ENCODE assay signal across 15 mouse cellular contexts in the genomic region with DNA sequence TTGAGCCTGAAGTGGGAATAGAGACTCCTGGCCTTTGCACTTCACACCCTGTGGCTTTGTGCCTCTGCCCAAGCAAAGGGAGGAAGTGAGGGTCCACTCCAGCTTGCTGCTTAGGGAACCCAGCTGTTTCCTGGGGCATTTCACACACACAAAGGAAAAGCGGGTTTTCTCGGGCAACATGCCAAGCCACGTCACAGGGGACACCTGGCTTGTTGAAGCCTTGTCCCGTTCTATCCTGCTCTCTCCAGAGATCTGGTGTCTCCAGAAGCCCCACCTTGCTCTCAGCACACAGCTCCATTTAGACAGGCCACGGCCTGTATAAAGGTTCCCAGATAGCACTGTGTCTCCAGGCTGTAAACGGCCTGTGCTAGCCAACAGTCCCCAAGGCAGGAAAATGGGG. TPM values are rescaled to one million over a fixed set of nuclear protein-coding genes. Genes with fewer than 3 reads are reported as not detected.
DNase-seq lines count a peak whose midpoint lies in the region; ATAC-seq and TF ChIP-seq lines count a peak whose summit lies in the region.
"Had no signal": no experiment of that assay in that cellular context is flagged by ENCODE, and none has a peak within 500 bp of the region (broad histone marks: within the 10 kb centered on the region; RNA-seq: fewer than 3 reads in every experiment).

No protein-coding gene starts in this region.

- H3K27me3 ChIP-seq in kidney, adult 2 months (replicated peaks; ENCODE audit: control insufficient read depth, insufficient read depth, low read length), result no peaks in the 10 kb centered on the region
- no peaks in the 10 kb centered on the region for H3K27me3 ChIP-seq in stomach, postnatal 0 days (ENCODE audit: control insufficient read depth, insufficient read depth, low read length)
- H3K27me3 ChIP-seq in midbrain, embryonic 15.5 days (replicated peaks), result no peaks in the 10 kb centered on the region
- H3K27me3 ChIP-seq: forebrain, embryonic 13.5 days had no signal

- H3K4me1 ChIP-seq in kidney, adult 2 months (ENCODE audit: control insufficient read depth, insufficient read depth, low read length), result peaks cover 26% of the 10 kb centered on the region
- H3K4me1 ChIP-seq in stomach, postnatal 0 days (replicated peaks; ENCODE audit: control insufficient read depth, insufficient read depth), result peaks cover 7% of the 10 kb centered on the region
- H3K4me1 ChIP-seq in midbrain, embryonic 15.5 days, result peaks cover 21% of the 10 kb centered on the region

- TF ChIP-seq CTCF in kidney, adult 2 months (conservative IDR thresholded peaks at IDR 0.05; ENCODE audit: insufficient read depth, insufficient read length, low read depth, low read length), result no peak
- no peak for TF ChIP-seq CTCF in stomach, postnatal 0 days (IDR thresholded peaks at IDR 0.05; ENCODE audit: low read depth)

- no peaks in the 10 kb centered on the region for H3K9me3 ChIP-seq in stomach, postnatal 0 days (ENCODE audit: control insufficient read depth, low read length)
- H3K9me3 ChIP-seq in midbrain, embryonic 15.5 days, result no peaks in the 10 kb centered on the region
- H3K9me3 ChIP-seq: forebrain, embryonic 13.5 days; midbrain, embryonic 10.5 days had no signal

- no peak for TF ChIP-seq EP300 in stomach, postnatal 0 days (optimal IDR thresholded peaks at IDR 0.05)

- no peak overlapping the region for H3K9ac ChIP-seq in stomach, postnatal 0 days (ENCODE audit: low read length)
- H3K9ac ChIP-seq in midbrain, embryonic 15.5 days, result no peak overlapping the region
- H3K9ac ChIP-seq: forebrain, embryonic 13.5 days; liver, embryonic 14.5 days had no signal

- H3K27ac ChIP-seq in kidney, adult 2 months (ENCODE audit: insufficient read depth, low read depth, low read length), result no peak overlapping the region
- peak overlapping the region; percentile 30; the same call in 1 of the 2 replicates for H3K27ac ChIP-seq in stomach, postnatal 0 days (replicated peaks)
- H3K27ac ChIP-seq in midbrain, embryonic 15.5 days, result no peak overlapping the region
- H3K27ac ChIP-seq: forebrain, embryonic 13.5 days; liver, embryonic 14.5 days; midbrain, embryonic 10.5 days had no signal

- ATAC-seq in stomach, postnatal 0 days (ENCODE audit: low FRiP score, low TSS enrichment), result no peak
- ATAC-seq in midbrain, embryonic 15.5 days (replicated peaks), result no peak
- ATAC-seq: forebrain, embryonic 13.5 days had no signal

- 54% methylated on average over 6 of the region's 6 CpGs for WGBS in kidney, adult 2 months
- 43% methylated on average over 6 of the region's 6 CpGs for WGBS in stomach, postnatal 0 days
- WGBS in midbrain, embryonic 15.5 days, result 73% methylated on average over 6 of the region's 6 CpGs

- no peak overlapping the region for H3K4me3 ChIP-seq in kidney, adult 2 months (ENCODE audit: insufficient read depth, low read depth, low read length)
- H3K4me3 ChIP-seq in stomach, postnatal 0 days (ENCODE audit: low read depth, low read length), result no peak overlapping the region
- no peak overlapping the region for H3K4me3 ChIP-seq in midbrain, embryonic 15.5 days
- H3K4me3 ChIP-seq: forebrain, embryonic 13.5 days; midbrain, embryonic 10.5 days had no signal

- no peaks in the 10 kb centered on the region for H3K36me3 ChIP-seq in kidney, adult 2 months (ENCODE audit: control insufficient read depth, insufficient read depth, low read length)
- H3K36me3 ChIP-seq in stomach, postnatal 0 days (ENCODE audit: control insufficient read depth, insufficient read depth, low read length), result no peaks in the 10 kb centered on the region
- H3K36me3 ChIP-seq in midbrain, embryonic 15.5 days (replicated peaks), result no peaks in the 10 kb centered on the region
- H3K36me3 ChIP-seq: midbrain, embryonic 10.5 days had no signal

- no peak for TF ChIP-seq POLR2A in kidney, adult 2 months (IDR thresholded peaks at IDR 0.05; ENCODE audit: low read depth, low read length)

- DNase-seq in adrenal gland, postnatal 14 days, result peak; percentile 51
- no peak for DNase-seq in adrenal gland, adult 8-10 months
- DNase-seq in kidney, adult 2 months, result peak; percentile 56
- no peak for DNase-seq in kidney, adult 9 months
- DNase-seq in thymus, postnatal 25 days, result peak; percentile 35
- DNase-seq in thymus, postnatal 10 days (ENCODE audit: low spot score in 2 of 2), result no peak
- peak; percentile 50 for DNase-seq in stomach, postnatal 0 days (ENCODE audit: low spot score)
- DNase-seq: adrenal gland, postnatal 25 days; gastrocnemius, postnatal 14 days; spleen, adult 18-20 months; thymus, postnatal 14 days had no signal

- no peak overlapping the region for H3K4me2 ChIP-seq in stomach, postnatal 0 days (replicated peaks; ENCODE audit: low read depth)
- H3K4me2 ChIP-seq in midbrain, embryonic 15.5 days, result no peak overlapping the region
- H3K4me2 ChIP-seq: forebrain, embryonic 13.5 days had no signal

RNA-seq across cellular contexts. Expression of gene Paqr7, which starts 4.8 kb away (rescaled TPM):
- 25.9 and 32.2 TPM in 2 replicates for total RNA-seq in adrenal gland, postnatal 14 days (2021)
- 10 to 100 TPM; 54.1 to 81.1 (median 71.3) TPM for total RNA-seq in adrenal gland, adult 8-10 months (2022)
- polyA plus RNA-seq in kidney, adult 2 months (2012; rRNA removed), result 58.7 and 74.3 TPM in 2 replicates
- polyA plus RNA-seq in stomach, postnatal 0 days (2015; fragmentation: Nextera tagmentation; extraction: Ambion mirVana), result 51.8 and 56.4 TPM in 2 replicates
- 22.6 and 24.7 TPM in 2 replicates for polyA plus RNA-seq in midbrain, embryonic 15.5 days (2015; fragmentation: Nextera tagmentation; extraction: Ambion mirVana)

RNA-seq across cellular contexts. Expression of gene Aunip, which starts 19.1 kb away (rescaled TPM):
- 1.8 and 3.0 TPM in 2 replicates for total RNA-seq in adrenal gland, postnatal 14 days (2021)
- 1 to 10 TPM in 3 of 4 experiments, under 1 TPM in 1; 0.66 to 2.4 (median 2.2) TPM for total RNA-seq in adrenal gland, adult 8-10 months (2022)
- polyA plus RNA-seq in kidney, adult 2 months (2012; rRNA removed), result 0.07 and 0.09 TPM in 2 replicates
- 3.5 and 3.8 TPM in 2 replicates for polyA plus RNA-seq in stomach, postnatal 0 days (2015; fragmentation: Nextera tagmentation; extraction: Ambion mirVana)
- polyA plus RNA-seq in midbrain, embryonic 15.5 days (2015; fragmentation: Nextera tagmentation; extraction: Ambion mirVana), result 1.3 and 1.9 TPM in 2 replicates

RNA-seq across cellular contexts. Expression of gene Stmn1, which starts 23.6 kb away (rescaled TPM):
- total RNA-seq in adrenal gland, postnatal 14 days (2021), result 118 and 119 TPM in 2 replicates
- total RNA-seq in adrenal gland, adult 8-10 months (2022), result 10 to 100 TPM; 20.9 to 31.8 (median 30.0) TPM
- polyA plus RNA-seq in kidney, adult 2 months (2012; rRNA removed), result 9.8 and 24.9 TPM in 2 replicates
- 358 and 380 TPM in 2 replicates for polyA plus RNA-seq in stomach, postnatal 0 days (2015; fragmentation: Nextera tagmentation; extraction: Ambion mirVana)
- polyA plus RNA-seq in midbrain, embryonic 15.5 days (2015; fragmentation: Nextera tagmentation; extraction: Ambion mirVana), result 7,501 and 7,674 TPM in 2 replicates

RNA-seq across cellular contexts. Expression of gene Mtfr1l, which starts 43.5 kb away (rescaled TPM):
- 103 and 113 TPM in 2 replicates for total RNA-seq in adrenal gland, postnatal 14 days (2021)
- total RNA-seq in adrenal gland, adult 8-10 months (2022), result 100 to 1,000 TPM; 125 to 174 (median 152) TPM
- polyA plus RNA-seq in kidney, adult 2 months (2012; rRNA removed), result 133 and 149 TPM in 2 replicates
- polyA plus RNA-seq in stomach, postnatal 0 days (2015; fragmentation: Nextera tagmentation; extraction: Ambion mirVana), result 64.7 and 70.3 TPM in 2 replicates
- 164 and 173 TPM in 2 replicates for polyA plus RNA-seq in midbrain, embryonic 15.5 days (2015; fragmentation: Nextera tagmentation; extraction: Ambion mirVana)

Comparison
In these comparisons a context has a peak if more than half of its experiments do, and no peak if none do; other contexts are left out.
1. DNase-seq: peak in adrenal gland, postnatal 14 days (single experiment), kidney, adult 2 months (single experiment), thymus, postnatal 25 days (single experiment) and stomach, postnatal 0 days (single experiment); none in adrenal gland, adult 8-10 months (single experiment), kidney, adult 9 months (single experiment) and thymus, postnatal 10 days (0 of 2).
2. RNA of gene Stmn1, which starts 23.6 kb away (polyA plus RNA-seq): 7,501 to 7,674 TPM in midbrain, embryonic 15.5 days; 358 to 380 TPM in stomach, postnatal 0 days and 9.8 to 24.9 TPM in kidney, adult 2 months; every median in the first group is over 10 times any median in the second.